Mouse (Mus musculus) liver, embryonic 14.5 days (tissue): Measurements from ENCODE around the gene Rabggta.

Source experiments
- CTCF ChIP-seq: IDR thresholded peaks from 2 replicates; pipeline ENCODE4 v1.5.1; 2016; ENCODE audit warnings: antibody characterized with exemption, low read depth, control low read depth
- EP300 ChIP-seq: IDR thresholded peaks from 2 replicates; pipeline ENCODE4 v1.6.1; 2016; ENCODE audit warnings: antibody characterized with exemption, low read depth

DNA sequence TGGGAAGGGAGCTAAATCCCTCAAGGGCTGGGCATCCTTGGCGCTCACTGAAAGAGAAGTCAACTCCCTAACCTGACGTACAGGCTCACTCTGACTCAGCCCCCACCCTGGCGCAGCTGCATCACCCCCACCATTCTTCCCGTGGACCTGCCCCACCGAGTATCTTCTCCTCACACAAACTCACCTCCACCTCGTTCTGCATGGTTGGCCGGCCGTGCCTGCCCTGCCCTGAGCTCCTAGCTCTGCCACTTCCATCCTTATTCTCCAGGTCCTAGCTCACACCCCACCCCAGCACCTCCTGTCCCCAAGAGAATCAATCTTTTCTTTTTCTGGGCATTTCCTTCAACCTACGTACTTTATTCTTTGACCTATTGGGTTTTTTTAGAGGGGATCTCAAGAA, 20.9 kb downstream of the Rabggta start:
- TF ChIP-seq CTCF: no peak
- no peak for TF ChIP-seq EP300
